Mouse (Mus musculus): ENCODE measurements around the gene Adcy9. TPM values are rescaled to one million over a fixed set of nuclear protein-coding genes. Genes with fewer than 3 reads are reported as not detected.

The Adcy9 gene
- polyA plus RNA-seq, 1 experiment from 2014 or later, result 10.4 TPM

- Histone ChIP-seq H3K79me2 (ENCODE audit: inconsistent target) (peaks cover 67% of the 10 kb centered on the region), H3K27ac (peak overlapping the region; percentile 65), H3K36me3 (ENCODE audit: inconsistent target) (no peaks in the 10 kb centered on the region), H3K4me3 (ENCODE audit: inconsistent target) (no peak overlapping the region)
- WGBS (ENCODE audit: missing documents), result 92% methylated on average over 3 of the region's 3 CpGs
These were observed 37.9 kb downstream of the Adcy9 start for GRCm38 (mm10) chr16:4382406-4382805.

- peak overlapping the region; percentile 65 for H3K27ac ChIP-seq
- H3K4me3 ChIP-seq (ENCODE audit: inconsistent target), result no peak overlapping the region
These were observed 38.8 kb downstream of the Adcy9 start for GRCm38 (mm10) chr16:4381487-4381886.

DNA sequence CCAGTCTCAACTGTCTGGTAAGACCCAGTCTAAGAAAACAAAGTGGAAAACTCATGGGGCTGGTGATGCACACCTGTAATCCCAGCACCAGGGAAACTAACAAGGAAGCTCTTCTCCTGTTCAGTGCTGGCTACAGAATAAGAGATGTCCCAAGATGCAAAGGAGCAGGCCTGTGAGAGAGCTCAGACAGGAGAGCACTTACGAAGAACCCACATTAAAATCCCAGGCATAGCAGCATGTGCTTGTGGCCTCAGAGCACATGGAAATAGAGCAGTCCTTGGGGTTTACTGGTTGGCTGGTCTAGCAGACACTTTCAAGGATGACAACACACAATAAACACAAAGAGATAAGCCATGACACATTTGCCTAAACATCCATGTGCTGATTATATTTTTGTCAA, 41.5 kb downstream of the Adcy9 start:
- WGBS (ENCODE audit: missing documents), result 92% methylated on average over 1 of the region's 1 CpGs
- no peaks in the 10 kb centered on the region for H3K36me3 ChIP-seq (ENCODE audit: inconsistent target)
- peaks cover 69% of the 10 kb centered on the region for H3K79me2 ChIP-seq (ENCODE audit: inconsistent target)
- H3K4me3 ChIP-seq (ENCODE audit: inconsistent target), result no peak overlapping the region
- H3K27ac ChIP-seq, result no peak overlapping the region

More at GRCm38 (mm10) chr16:4381487-4381886, 38.8 kb downstream of the Adcy9 start:
- no peaks in the 10 kb centered on the region for H3K36me3 ChIP-seq (ENCODE audit: inconsistent target)
- H3K79me2 ChIP-seq (ENCODE audit: inconsistent target), result peaks cover 69% of the 10 kb centered on the region
- WGBS (ENCODE audit: missing documents), result 19% methylated on average over 4 of the region's 4 CpGs

- peaks cover 76% of the 10 kb centered on the region for H3K79me2 ChIP-seq (ENCODE audit: inconsistent target)
- WGBS (ENCODE audit: missing documents), result 97% methylated on average over 5 of the region's 5 CpGs
- H3K4me3 ChIP-seq (ENCODE audit: inconsistent target), result no peak overlapping the region
- no peak overlapping the region for H3K27ac ChIP-seq
- no peaks in the 10 kb centered on the region for H3K36me3 ChIP-seq (ENCODE audit: inconsistent target)
These were observed 42.7 kb downstream of the Adcy9 start for GRCm38 (mm10) chr16:4377556-4377955.

GRCm38 (mm10) chr16:4374780-4375380, 45.4 kb downstream of the Adcy9 start:
- no peak overlapping the region for H3K4me3 ChIP-seq (ENCODE audit: inconsistent target)
- 7% methylated on average over 7 of the region's 7 CpGs for WGBS (ENCODE audit: missing documents)
- H3K36me3 ChIP-seq (ENCODE audit: inconsistent target), result no peaks in the 10 kb centered on the region
- H3K79me2 ChIP-seq (ENCODE audit: inconsistent target), result peaks cover 65% of the 10 kb centered on the region
- peak overlapping the region; percentile 73 for H3K27ac ChIP-seq

- WGBS (ENCODE audit: missing documents), result 86% methylated on average over 5 of the region's 5 CpGs
- H3K79me2 ChIP-seq (ENCODE audit: inconsistent target), result peaks cover 66% of the 10 kb centered on the region
- peak overlapping the region; percentile 73 for H3K27ac ChIP-seq
- no peaks in the 10 kb centered on the region for H3K36me3 ChIP-seq (ENCODE audit: inconsistent target)
- H3K4me3 ChIP-seq (ENCODE audit: inconsistent target), result no peak overlapping the region
These were observed 46.0 kb downstream of the Adcy9 start for GRCm38 (mm10) chr16:4374270-4374669.

- Histone ChIP-seq H3K79me2 (ENCODE audit: inconsistent target) (peaks cover 48% of the 10 kb centered on the region), H3K4me3 (ENCODE audit: inconsistent target) (no peak overlapping the region), H3K36me3 (ENCODE audit: inconsistent target) (no peaks in the 10 kb centered on the region), H3K27ac (peak overlapping the region; percentile 69)
- 17% methylated on average over 2 of the region's 2 CpGs for WGBS (ENCODE audit: missing documents)
These were observed 49.3 kb downstream of the Adcy9 start for GRCm38 (mm10) chr16:4371039-4371438.

- Histone ChIP-seq H3K4me3 (ENCODE audit: inconsistent target) (no peak overlapping the region), H3K27ac (peak overlapping the region; percentile 69), H3K79me2 (ENCODE audit: inconsistent target) (peaks cover 47% of the 10 kb centered on the region), H3K36me3 (ENCODE audit: inconsistent target) (no peaks in the 10 kb centered on the region)
- WGBS (ENCODE audit: missing documents), result 50% methylated on average over 10 of the region's 10 CpGs
These were observed 50.2 kb downstream of the Adcy9 start for GRCm38 (mm10) chr16:4370141-4370541.

DNA sequence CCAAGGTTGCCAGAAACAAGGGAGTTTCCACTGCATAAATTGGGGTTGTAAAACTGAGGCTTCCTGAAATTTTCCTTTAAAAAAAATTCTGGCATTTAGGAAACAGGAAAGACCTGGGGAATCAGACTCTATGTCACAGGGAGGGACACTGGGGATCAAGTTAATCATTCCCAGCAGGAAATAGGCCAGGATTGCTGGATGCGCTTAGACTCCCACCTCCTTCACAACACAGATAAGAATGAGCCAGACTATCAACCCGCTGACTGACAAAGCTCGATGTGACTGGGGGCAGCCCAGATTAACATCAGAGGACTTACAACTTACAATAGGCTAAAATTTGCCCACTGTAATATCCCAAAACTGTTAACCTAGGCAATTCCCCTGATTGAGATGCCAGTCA, 52.4 kb downstream of the Adcy9 start:
- WGBS (ENCODE audit: missing documents), result 100% methylated on average over 3 of the region's 3 CpGs
- Histone ChIP-seq H3K36me3 (ENCODE audit: inconsistent target) (no peaks in the 10 kb centered on the region), H3K4me3 (ENCODE audit: inconsistent target) (no peak overlapping the region), H3K79me2 (ENCODE audit: inconsistent target) (peaks cover 35% of the 10 kb centered on the region), H3K27ac (no peak overlapping the region)

DNA sequence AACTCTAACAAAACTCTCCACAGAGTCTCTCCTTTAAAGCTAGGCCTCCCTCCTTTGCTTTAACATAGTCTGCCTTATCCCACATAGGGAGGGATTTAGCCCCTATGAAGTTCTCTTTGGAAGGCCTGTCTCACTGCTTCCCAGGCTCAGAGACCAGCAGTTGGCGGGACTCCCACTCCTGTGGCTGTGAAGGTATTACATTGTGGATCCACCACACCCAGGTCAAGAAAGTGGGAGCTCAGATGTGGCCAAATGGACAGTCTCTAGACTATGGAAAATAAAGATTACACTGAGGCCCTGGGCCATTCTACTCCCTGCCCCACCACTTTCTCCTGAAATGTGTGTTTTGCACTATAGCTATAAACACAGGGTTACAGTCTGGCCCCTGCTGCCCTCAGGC, 53.0 kb downstream of the Adcy9 start:
- WGBS (ENCODE audit: missing documents), result 100% methylated on average over 1 of the region's 1 CpGs

GRCm38 (mm10) chr16:4366671-4367070, 53.6 kb downstream of the Adcy9 start:
- peaks cover 22% of the 10 kb centered on the region for H3K79me2 ChIP-seq (ENCODE audit: inconsistent target)
- H3K36me3 ChIP-seq (ENCODE audit: inconsistent target), result no peaks in the 10 kb centered on the region
- WGBS (ENCODE audit: missing documents), result 98% methylated on average over 3 of the region's 3 CpGs
- H3K4me3 ChIP-seq (ENCODE audit: inconsistent target), result no peak overlapping the region
- H3K27ac ChIP-seq, result no peak overlapping the region

More for the DNA sequence above, 53.0 kb downstream of the Adcy9 start:
- no peak overlapping the region for H3K27ac ChIP-seq
- H3K4me3 ChIP-seq (ENCODE audit: inconsistent target), result no peak overlapping the region
- H3K79me2 ChIP-seq (ENCODE audit: inconsistent target), result peaks cover 28% of the 10 kb centered on the region
- H3K36me3 ChIP-seq (ENCODE audit: inconsistent target), result no peaks in the 10 kb centered on the region

DNA sequence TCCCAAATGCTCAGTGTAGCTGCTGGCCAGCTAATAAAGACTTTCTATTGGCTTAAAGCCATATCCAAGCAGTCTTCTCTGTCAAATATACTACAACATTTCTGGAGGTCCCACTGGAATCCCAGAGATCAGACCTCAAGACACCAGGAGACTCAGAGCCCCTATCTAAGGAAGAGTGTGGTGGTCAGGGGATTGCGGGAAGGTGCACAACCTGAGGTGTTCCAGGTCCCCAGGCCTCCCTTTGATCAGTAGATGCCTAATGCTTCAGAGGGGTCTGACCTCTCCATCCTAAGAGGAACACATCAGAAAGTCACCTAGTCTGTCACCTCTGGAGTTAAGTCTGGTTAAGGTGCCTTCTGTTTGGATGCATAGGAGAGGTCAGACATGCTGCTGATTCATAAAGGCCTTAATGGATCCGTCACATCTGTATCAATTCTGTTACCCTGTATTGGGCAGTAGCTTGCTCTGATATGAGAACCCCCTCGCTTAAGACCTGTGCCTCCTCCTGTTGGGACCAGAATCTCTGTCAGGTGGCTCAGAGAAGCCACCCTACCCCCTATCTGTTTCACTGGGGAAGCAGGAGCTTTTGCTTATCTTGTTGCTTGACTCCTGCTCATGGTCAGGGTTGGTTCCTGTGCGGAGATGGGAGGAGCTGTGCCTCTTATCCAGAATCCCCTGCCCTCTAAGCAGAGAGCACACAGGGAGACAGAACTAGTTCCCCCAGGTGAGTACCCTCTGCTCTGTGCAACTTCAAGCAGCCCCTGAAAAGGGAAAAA, 56.8 kb downstream of the Adcy9 start:
- 94% methylated on average over 4 of the region's 4 CpGs for WGBS (ENCODE audit: missing documents)
- Histone ChIP-seq H3K79me2 (ENCODE audit: inconsistent target) (peaks cover 5% of the 10 kb centered on the region), H3K36me3 (ENCODE audit: inconsistent target) (no peaks in the 10 kb centered on the region), H3K4me3 (ENCODE audit: inconsistent target) (no peak overlapping the region), H3K27ac (no peak overlapping the region)

- Histone ChIP-seq H3K4me3 (ENCODE audit: inconsistent target) (no peak overlapping the region), H3K36me3 (ENCODE audit: inconsistent target) (no peaks in the 10 kb centered on the region), H3K79me2 (ENCODE audit: inconsistent target) (no peaks in the 10 kb centered on the region), H3K27ac (no peak overlapping the region)
- WGBS (ENCODE audit: missing documents), result 93% methylated on average over 4 of the region's 4 CpGs
These were observed 64.8 kb downstream of the Adcy9 start for GRCm38 (mm10) chr16:4355260-4356043.

GRCm38 (mm10) chr16:4342579-4342978, 77.7 kb downstream of the Adcy9 start:
- Histone ChIP-seq H3K79me2 (ENCODE audit: inconsistent target) (no peaks in the 10 kb centered on the region), H3K4me3 (ENCODE audit: inconsistent target) (no peak overlapping the region), H3K27ac (no peak overlapping the region), H3K36me3 (ENCODE audit: inconsistent target) (no peaks in the 10 kb centered on the region)
- 87% methylated on average over 7 of the region's 7 CpGs for WGBS (ENCODE audit: missing documents)

All from macrophage (primary cell).